Mouse (Mus musculus) neural tube, embryonic 14.5 days (tissue): ENCODE results near the gene Pparg. TPM values are rescaled to one million over a fixed set of nuclear protein-coding genes. Genes with fewer than 3 reads are reported as not detected.

ENCODE experiments used
- ATAC-seq: fragments of 200-750 bp; cut with Nextera tagmentation; 2 replicates; pipeline ENCODE4 v1.8.0; 2017; ENCODE audit warnings: low read depth, mild to moderate bottlenecking, moderate TSS enrichment, moderate library complexity
- H3K27ac ChIP-seq: fragments of 300-500 bp; sonication (generic); 2 replicates; pipeline ENCODE4 v1.5.1; 2014; ENCODE audit warnings: low read depth, mild to moderate bottlenecking, control low read depth, low read length, moderate library complexity, mixed read lengths
- H3K27me3 ChIP-seq: fragments of 300-500 bp; sonication (generic); 2 replicates; pipeline ENCODE4 v1.6.1; 2014; ENCODE audit warnings: low read length; ENCODE audit not compliant: control insufficient read depth, insufficient read depth
- H3K36me3 ChIP-seq: fragments of 300-500 bp; sonication (generic); 2 replicates; pipeline ENCODE4 v1.6.1; 2014; ENCODE audit warnings: low read length, mixed read lengths; ENCODE audit not compliant: control insufficient read depth, insufficient read depth
- H3K4me1 ChIP-seq: fragments of 300-500 bp; sonication (generic); 2 replicates; pipeline ENCODE4 v1.6.1; 2014; ENCODE audit warnings: low read length; ENCODE audit not compliant: control insufficient read depth, insufficient read depth
- H3K4me2 ChIP-seq: fragments of 300-500 bp; sonication (generic); 2 replicates; pipeline ENCODE4 v1.6.1; 2014; ENCODE audit warnings: mild to moderate bottlenecking, low read depth, low read length, control low read depth
- H3K4me3 ChIP-seq: fragments of 300-500 bp; sonication (generic); 2 replicates; pipeline ENCODE4 v1.5.1; 2014; ENCODE audit warnings: low read depth, low read length, control low read depth, mixed read lengths
- H3K9ac ChIP-seq: fragments of 300-500 bp; sonication (generic); replicated peaks from 2 replicates; pipeline ENCODE4 v1.6.1; 2014; ENCODE audit warnings: low read depth, mild to moderate bottlenecking, control low read depth, low read length, mixed read lengths
- H3K9me3 ChIP-seq: fragments of 300-500 bp; sonication (generic); 2 replicates; pipeline ENCODE4 v1.6.1; 2016; ENCODE audit warnings: low read length; ENCODE audit not compliant: control insufficient read depth
- WGBS: fragments of 180-500 bp; shearing (Covaris S2); extraction: QIAGEN DNeasy Blood & Tissue Kit; methylation state at CpG from one replicate; pipeline ENCODE4 v1.1.7; 2014; 5-methylcytosine and 5-hydroxymethylcytosine counted together
- polyA plus RNA-seq: library from polyadenylated mRNA; unstranded; fragments of >200 nt; fragmentation: Nextera tagmentation; extraction: Ambion mirVana; gene quantifications from 2 replicates; pipeline ENCODE4 v1.2.1, GENCODE M21; 2014

Gene Pparg
- polyA plus RNA-seq, 1 experiment from 2014 or later = 0.90 TPM

GRCm38 (mm10) chr6:115521923-115522322 lies 161.2 kb downstream of the Pparg start:
- Histone ChIP-seq H3K4me1 (no peaks in the 10 kb centered on the region), H3K27ac (no peak overlapping the region), H3K36me3 (no peaks in the 10 kb centered on the region), H3K9me3 (no peaks in the 10 kb centered on the region), H3K27me3 (no peaks in the 10 kb centered on the region), H3K4me3 (no peak overlapping the region), H3K4me2 (no peak overlapping the region), H3K9ac (no peak overlapping the region)
- ATAC-seq = no peak
- 94% methylated on average over 1 of the region's 1 CpGs for WGBS

GRCm38 (mm10) chr6:115522691-115523146 lies 162.0 kb downstream of the Pparg start:
- H3K27me3 ChIP-seq = no peaks in the 10 kb centered on the region
- H3K4me3 ChIP-seq = no peak overlapping the region
- H3K4me2 ChIP-seq = no peak overlapping the region
- H3K36me3 ChIP-seq = no peaks in the 10 kb centered on the region
- no peak overlapping the region for H3K27ac ChIP-seq
- ATAC-seq = no peak
- no peaks in the 10 kb centered on the region for H3K9me3 ChIP-seq
- 81% methylated on average over 6 of the region's 6 CpGs for WGBS
- H3K9ac ChIP-seq = no peak overlapping the region
- no peaks in the 10 kb centered on the region for H3K4me1 ChIP-seq

- 81% methylated on average over 9 of the region's 9 CpGs for WGBS
- no peak for ATAC-seq
Observed at GRCm38 (mm10) chr6:115523201-115523600, 162.4 kb downstream of the Pparg start.

GRCm38 (mm10) chr6:115524449-115524990 lies 163.8 kb downstream of the Pparg start:
- no peaks in the 10 kb centered on the region for H3K9me3 ChIP-seq
- no peaks in the 10 kb centered on the region for H3K36me3 ChIP-seq
- H3K4me2 ChIP-seq = no peak overlapping the region
- 85% methylated on average over 9 of the region's 9 CpGs for WGBS
- no peak overlapping the region for H3K4me3 ChIP-seq
- no peak overlapping the region for H3K9ac ChIP-seq
- ATAC-seq = no peak
- no peak overlapping the region for H3K27ac ChIP-seq
- no peaks in the 10 kb centered on the region for H3K27me3 ChIP-seq
- H3K4me1 ChIP-seq = no peaks in the 10 kb centered on the region

More at GRCm38 (mm10) chr6:115523201-115523600, 162.4 kb downstream of the Pparg start:
- Histone ChIP-seq H3K36me3 (no peaks in the 10 kb centered on the region), H3K27ac (no peak overlapping the region), H3K9ac (no peak overlapping the region), H3K9me3 (no peaks in the 10 kb centered on the region), H3K4me1 (no peaks in the 10 kb centered on the region), H3K4me2 (no peak overlapping the region), H3K4me3 (no peak overlapping the region), H3K27me3 (no peaks in the 10 kb centered on the region)

- ATAC-seq = no peak
Observed at GRCm38 (mm10) chr6:115527418-115527817, 166.7 kb downstream of the Pparg start.

GRCm38 (mm10) chr6:115528372-115528771 lies 167.6 kb downstream of the Pparg start:
- Histone ChIP-seq H3K9me3 (no peaks in the 10 kb centered on the region), H3K4me3 (no peak overlapping the region), H3K9ac (no peak overlapping the region), H3K27ac (no peak overlapping the region), H3K4me1 (no peaks in the 10 kb centered on the region), H3K36me3 (no peaks in the 10 kb centered on the region), H3K27me3 (no peaks in the 10 kb centered on the region), H3K4me2 (no peak overlapping the region)
- WGBS = 92% methylated on average over 4 of the region's 4 CpGs
- no peak for ATAC-seq

More at GRCm38 (mm10) chr6:115527418-115527817, 166.7 kb downstream of the Pparg start:
- Histone ChIP-seq H3K27ac (no peak overlapping the region), H3K36me3 (no peaks in the 10 kb centered on the region), H3K4me3 (no peak overlapping the region), H3K27me3 (no peaks in the 10 kb centered on the region), H3K9ac (no peak overlapping the region), H3K4me1 (no peaks in the 10 kb centered on the region), H3K4me2 (no peak overlapping the region), H3K9me3 (no peaks in the 10 kb centered on the region)
- 90% methylated on average over 3 of the region's 3 CpGs for WGBS

- H3K9ac ChIP-seq = no peak overlapping the region
- no peaks in the 10 kb centered on the region for H3K9me3 ChIP-seq
Observed at GRCm38 (mm10) chr6:115534617-115535016, 173.9 kb downstream of the Pparg start.

GRCm38 (mm10) chr6:115536169-115536568 lies 175.4 kb downstream of the Pparg start:
- Histone ChIP-seq H3K9ac (no peak overlapping the region), H3K4me2 (no peak overlapping the region), H3K4me1 (no peaks in the 10 kb centered on the region), H3K27me3 (no peaks in the 10 kb centered on the region), H3K27ac (no peak overlapping the region), H3K4me3 (no peak overlapping the region), H3K9me3 (no peaks in the 10 kb centered on the region), H3K36me3 (no peaks in the 10 kb centered on the region)
- WGBS = 70% methylated on average over 4 of the region's 4 CpGs
- no peak for ATAC-seq

More at GRCm38 (mm10) chr6:115534617-115535016, 173.9 kb downstream of the Pparg start:
- Histone ChIP-seq H3K27ac (no peak overlapping the region), H3K4me3 (no peak overlapping the region), H3K4me1 (no peaks in the 10 kb centered on the region), H3K27me3 (no peaks in the 10 kb centered on the region), H3K36me3 (no peaks in the 10 kb centered on the region), H3K4me2 (no peak overlapping the region)
- WGBS = 75% methylated on average over 7 of the region's 7 CpGs
- no peak for ATAC-seq

- Histone ChIP-seq H3K4me1 (peaks cover 3% of the 10 kb centered on the region; the same call in 1 of the 2 replicates), H3K9me3 (no peaks in the 10 kb centered on the region), H3K9ac (peak overlapping the region; percentile 63), H3K27ac (no peak overlapping the region), H3K36me3 (no peaks in the 10 kb centered on the region), H3K27me3 (no peaks in the 10 kb centered on the region), H3K4me2 (peak overlapping the region; percentile 50), H3K4me3 (peak overlapping the region; percentile 17; the same call in 1 of the 2 replicates)
- ATAC-seq = peak; percentile 89
- 29% methylated on average over 22 of the region's 26 CpGs for WGBS
Observed at GRCm38 (mm10) chr6:115538645-115539429, 178.1 kb downstream of the Pparg start.
